Mouse (Mus musculus): ENCODE data around the gene Pde6h.
A peak's percentile ranks its signal among the peaks of the same experiment; 100 is the strongest.

Gene Pde6h

DNA sequence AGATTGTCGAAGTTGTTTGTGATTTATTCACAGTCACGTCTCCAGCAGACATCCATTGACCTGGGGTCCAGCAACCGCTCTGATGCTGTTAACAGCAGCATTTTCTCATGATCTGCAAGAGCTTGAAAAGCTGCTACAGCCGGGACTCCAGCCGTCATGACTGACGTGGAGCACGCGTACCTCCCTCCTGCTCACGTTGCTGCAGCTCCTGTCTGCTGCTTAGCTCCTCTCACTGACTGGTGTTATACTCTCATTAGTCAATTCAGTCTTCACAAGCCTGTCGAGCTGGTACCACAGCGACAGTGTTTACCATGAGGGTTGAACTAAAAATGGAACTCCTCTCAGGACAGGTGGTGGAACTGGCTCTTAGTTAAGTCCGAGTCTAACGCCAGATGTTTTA, 62.4 kb downstream of the Pde6h start:
- DNase-seq: no peak

DNA sequence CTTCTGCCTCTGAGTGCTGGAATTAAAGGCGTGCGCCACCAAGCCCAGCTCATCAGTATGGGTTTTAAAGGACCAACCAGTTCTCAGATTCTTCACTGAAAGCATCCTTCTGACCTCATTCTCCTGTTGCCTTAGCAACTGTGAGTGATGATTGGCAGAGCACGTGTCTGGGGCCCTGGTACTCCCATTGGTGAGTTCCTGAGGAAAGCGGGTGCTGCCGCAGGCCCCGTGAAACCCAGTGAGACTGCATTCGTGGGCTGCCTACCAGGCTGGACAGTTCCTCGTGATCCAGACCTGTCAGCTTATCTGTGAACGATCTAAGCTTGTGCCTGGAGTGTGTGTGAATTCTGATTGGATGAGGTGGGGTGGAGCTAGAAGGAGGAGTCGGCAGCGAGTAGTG, 63.1 kb downstream of the Pde6h start:
- no peak for DNase-seq

- no peak for DNase-seq
Measured at GRCm38 (mm10) chr6:136988536-136989060, 65.0 kb downstream of the Pde6h start.

- DNase-seq: no peak
Measured at GRCm38 (mm10) chr6:136989824-136990497, 66.3 kb downstream of the Pde6h start.

DNA sequence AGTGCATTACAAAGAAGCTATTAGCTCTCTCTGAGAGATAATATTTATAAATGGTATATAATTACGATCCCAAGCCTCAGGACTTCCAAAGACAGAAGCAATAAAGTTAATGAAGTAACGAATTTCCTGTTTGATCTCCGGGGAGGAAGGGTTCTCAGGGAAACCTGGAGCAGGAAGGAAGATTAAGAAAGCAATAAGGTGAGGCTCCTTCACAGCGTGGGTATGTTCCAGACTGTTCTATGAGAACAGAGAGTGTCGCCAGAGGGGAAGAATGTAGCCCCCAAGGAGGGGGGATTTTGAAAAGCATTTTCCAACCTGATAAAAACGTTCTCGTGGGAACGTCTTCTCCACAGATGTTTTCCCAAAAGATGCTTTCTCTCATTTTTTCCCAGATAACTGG, 66.9 kb downstream of the Pde6h start:
- DNase-seq: no peak

- DNase-seq: no peak
Measured at GRCm38 (mm10) chr6:136993574-136993973, 69.9 kb downstream of the Pde6h start.

DNA sequence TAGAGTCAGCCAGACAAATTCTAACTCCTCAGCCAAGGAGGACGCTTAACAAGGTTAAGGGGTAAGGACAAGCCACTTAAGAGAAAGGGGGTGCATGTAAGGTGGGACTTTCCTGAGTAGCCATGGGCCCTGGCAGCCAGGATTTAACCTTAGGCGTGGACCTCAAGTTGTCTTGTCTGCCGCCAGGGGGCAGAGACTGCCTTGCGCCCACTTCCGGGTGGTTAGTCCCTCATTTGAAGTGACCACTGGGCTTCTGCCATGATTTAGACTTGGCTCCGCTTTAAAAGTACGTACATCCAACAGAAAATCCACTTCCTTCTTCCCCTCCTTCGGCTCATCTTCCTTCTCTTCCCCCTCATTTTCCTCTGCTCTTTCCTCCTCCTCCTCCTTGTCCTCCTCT, 71.9 kb downstream of the Pde6h start:
- no peak for DNase-seq

DNA sequence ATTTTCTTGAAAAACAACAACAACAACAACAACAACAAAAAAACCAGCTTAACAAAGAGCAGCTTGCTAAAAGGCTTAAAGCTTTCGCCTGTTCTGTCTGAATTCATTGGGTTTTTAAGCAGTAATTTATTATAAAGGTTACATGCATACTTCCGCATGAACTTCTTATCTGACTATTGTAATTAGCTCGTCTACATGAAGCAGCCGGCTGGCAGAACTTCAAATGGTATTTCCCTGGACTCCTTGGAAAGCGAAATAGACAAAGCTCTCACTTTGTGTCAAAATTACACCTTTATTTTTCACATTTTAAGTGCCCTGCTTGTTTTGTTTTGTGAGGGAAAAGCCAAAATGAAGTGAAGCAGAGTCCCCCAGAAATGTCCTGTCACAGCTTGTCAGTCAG, 72.7 kb downstream of the Pde6h start:
- no peak for DNase-seq

DNA sequence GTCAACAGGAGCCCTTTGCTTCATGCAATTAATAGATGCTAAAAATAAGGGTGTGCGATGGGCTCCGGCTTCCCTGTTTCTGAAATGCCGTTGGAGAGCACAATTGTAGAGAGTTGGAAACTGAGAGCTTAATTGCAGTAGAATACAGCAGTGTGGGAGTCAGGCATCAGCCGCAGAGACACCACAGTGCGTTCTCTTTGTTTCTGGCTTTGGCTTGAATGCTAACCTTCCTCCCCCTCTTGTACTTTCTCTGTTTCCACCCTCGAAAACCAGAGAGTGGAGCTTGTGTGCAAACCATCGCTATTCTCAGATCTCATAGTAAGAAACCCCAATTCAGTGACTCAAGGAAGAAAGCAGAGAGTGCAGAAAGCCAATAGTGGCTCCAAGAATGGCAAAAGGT, 74.5 kb downstream of the Pde6h start:
- DNase-seq: no peak

DNA sequence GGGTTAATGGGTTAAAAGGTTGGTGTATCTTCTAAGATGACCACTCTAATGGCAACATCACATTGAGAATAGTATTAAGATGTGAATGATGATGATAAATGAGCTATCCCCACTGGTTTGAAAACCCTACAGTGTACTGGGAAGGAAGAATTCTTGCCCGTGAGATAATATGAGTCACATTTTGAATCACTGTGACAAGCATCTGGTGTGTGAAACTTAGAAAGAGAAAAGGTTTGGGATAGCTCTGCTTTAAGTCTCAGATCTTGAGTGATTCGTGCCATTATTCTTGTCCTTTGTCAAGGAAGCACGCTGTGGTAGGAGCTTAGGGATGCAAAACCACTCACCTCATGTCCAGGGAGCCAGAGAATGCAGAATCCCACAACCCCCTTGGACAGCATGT, 75.4 kb downstream of the Pde6h start:
- no peak for DNase-seq

- DNase-seq: peak; percentile 51 to 52
Measured at GRCm38 (mm10) chr6:136999707-137000446, 76.2 kb downstream of the Pde6h start.

DNA sequence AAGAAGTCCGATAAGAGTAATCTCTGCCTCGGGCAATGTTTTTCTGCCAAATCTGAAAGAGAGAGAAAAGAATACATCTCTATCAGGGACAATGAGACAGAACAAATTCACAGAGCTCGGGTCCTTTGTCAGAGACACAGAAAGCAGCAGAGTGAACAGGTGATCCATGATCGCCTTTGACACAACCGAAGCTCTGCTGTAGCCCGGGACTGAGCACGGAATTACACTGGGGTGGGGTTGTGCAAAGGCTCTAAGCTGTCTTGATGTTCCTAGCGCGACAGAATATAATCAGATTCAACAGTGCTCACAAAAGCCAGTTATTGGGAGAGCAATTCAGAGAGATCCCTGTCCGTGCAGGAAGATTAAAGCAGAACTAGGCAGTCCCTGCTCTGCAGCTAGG, 77.1 kb downstream of the Pde6h start:
- DNase-seq: no peak

DNA sequence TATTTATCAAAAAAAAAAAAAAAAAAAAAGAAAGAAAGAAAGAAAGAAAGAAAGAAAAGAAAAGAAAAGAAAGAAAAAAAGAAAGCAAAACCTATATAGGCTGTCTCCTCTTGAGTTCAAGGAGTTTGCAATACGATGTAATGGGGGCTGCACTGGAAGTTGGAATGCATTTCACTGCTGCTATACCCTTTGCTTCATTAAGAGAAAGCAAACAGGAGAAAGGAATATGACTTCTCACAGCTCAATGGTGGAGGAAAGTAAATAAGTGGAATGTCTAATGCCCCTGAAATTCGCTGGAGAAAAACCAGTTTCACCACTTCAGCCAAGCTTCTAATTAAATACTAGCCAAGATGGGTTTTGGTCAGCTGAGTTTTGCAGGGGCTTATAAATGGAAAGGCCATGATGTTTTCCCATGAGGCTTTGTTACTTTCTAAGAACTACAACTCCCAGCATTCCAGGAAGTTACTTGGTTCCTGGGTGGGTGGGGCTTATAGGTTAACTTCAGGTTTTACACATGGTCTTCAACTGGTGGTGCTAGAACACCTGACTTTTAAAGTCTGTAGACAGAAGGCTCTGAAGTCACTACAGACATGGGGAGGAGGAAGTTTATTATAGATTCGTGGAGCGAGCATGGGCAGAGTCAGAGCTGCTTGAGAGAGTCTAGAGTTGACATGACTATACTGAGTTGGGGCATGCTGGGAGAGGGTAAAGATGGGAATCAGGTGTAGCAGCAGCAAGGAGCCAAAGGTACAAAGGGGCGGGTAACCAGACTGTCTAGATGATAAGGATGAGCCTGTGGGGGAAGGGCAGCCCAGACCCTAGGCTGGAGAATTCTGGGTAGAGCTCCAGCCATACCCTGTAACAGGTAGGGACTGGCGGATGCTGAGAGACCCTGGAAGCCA, 77.9 kb downstream of the Pde6h start:
- DNase-seq: no peak

DNA sequence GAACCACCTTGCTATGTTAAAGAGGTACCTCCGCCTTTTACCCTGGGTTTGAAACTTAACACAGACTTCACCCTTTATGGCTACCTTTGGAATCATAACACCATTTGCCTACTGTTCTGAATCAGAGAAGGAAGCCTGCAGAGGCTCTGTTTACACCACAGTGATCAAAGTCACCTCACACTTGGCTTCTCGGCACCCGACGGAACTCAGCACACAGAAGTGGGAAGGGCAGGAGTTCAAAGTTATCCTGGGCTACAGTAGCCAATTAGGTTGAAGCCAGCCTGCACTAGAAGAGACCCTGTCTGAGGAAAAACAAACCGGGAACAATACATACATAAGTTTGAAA, 78.5 kb downstream of the Pde6h start:
- no peak for DNase-seq

DNA sequence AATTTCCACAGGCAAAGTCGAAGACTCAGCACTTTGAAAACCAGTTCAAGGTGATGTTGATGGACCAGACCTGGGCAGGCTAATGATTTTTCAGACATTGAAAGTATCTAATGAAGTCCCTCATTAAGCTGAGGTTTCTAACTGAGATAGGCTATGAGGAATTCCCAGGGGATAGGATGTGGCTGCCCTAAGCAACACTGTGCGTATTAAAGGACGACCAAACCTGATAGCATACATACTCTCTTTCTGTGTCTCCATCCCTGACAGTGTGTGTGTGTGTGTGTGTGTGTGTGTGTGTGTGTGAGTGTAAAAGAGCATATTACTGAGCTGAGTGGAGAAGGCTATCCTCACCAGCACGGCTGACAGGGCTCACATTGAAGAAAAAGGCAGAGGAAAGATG, 80.7 kb downstream of the Pde6h start:
- no peak for DNase-seq

DNA sequence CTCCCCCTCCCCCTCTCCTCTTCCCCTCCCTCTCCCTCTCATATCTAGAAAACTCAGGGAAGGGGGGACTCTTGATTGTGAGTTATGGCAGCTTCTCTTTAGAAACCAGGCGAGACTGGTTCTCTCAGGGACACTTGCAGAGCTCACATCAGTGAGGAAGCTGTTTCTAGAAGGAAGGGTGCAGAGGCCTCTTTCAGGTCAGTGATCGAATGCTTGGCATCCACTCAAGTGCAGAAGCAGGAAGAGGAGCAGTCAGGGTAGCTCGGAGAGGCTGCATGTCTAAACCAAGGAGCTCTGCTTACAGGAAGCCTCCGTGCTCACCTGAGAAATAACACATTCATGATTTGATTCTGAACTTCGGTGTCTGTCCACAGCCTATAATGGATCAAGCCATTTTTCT, 87.6 kb downstream of the Pde6h start:
- peak; percentile 16 to 17 for DNase-seq

DNA sequence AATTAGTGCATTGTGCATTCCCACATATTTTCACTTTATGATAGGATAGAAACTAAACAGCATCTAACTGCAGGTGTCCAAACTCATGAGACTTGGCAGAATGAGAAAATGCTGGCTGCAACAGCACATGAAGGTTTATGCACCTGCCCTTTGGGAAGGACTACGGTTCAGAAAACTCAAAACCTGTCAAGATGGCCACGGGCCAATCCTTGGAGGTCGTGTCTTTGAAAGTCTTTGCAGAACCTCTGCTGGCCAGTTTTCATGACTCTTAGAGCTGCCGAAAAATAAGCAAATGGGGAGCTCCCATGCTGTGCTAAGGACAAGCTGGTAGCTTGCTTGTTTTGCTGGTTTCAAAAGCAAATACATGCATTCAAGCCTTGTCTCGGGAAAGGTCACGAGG, 90.7 kb downstream of the Pde6h start:
- no peak for DNase-seq

DNA sequence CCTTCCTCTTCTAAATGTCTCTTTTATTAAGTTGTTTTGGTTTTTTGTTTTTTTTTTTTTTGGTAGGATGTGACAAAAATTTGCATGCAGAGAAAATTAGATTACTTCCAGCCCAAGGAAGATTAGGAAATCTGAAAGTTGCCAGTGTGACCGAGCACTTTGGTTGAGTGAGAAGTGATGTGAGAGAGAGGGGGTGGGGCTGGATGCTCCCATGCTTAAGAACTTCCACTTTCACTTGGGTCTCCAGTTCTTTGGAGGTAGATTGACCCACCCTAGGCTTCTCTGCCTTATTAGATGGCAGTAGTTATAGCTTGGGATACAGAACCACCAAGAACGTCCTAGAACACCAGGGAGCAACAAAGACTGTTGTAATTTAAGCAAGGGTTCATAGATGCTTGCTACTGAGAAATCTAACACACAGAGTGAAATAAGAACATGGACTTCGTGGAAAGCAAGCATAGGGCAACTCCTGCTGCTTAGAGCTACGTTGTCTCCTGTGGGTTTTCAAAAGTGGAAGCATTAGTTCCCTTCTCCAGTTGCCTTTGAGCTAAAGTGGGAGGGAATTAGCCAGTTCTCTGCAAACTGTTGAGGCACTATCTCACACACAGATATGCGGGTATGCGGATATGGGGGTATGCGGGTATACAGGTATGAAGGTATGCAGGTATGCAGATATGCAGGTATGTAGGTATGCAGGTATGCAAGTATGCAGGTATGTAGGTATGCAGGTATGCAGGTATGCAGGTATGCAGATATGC, 93.8 kb downstream of the Pde6h start:
- DNase-seq: no peak
